Mouse (Mus musculus) R1 (cell line): ENCODE measurements at regions not wholly inside any gene's neighbourhood (a gene's known extent, or its start where the extent isn't known, plus 50 kb on each side); places are given as distances from the start of the nearest gene placed in this dataset.

ENCODE experiments used
- DNase-seq: peaks from one replicate; pipeline ENCODE4 v3.0.0-alpha.2; 2018; ENCODE audit warnings: low read depth, low spot score

- no peak for DNase-seq
These were observed 1418.7 kb downstream of the Cdh11 start for GRCm38 (mm10) chr8:101366722-101367121.

GRCm38 (mm10) chr8:101350848-101351247 lies 1434.6 kb downstream of the Cdh11 start:
- DNase-seq, result no peak

GRCm38 (mm10) chr8:101349736-101350135 lies 1435.7 kb downstream of the Cdh11 start:
- peak; percentile 3 for DNase-seq

GRCm38 (mm10) chr8:101329290-101329689 lies 1456.2 kb downstream of the Cdh11 start:
- no peak for DNase-seq

- DNase-seq, result no peak
These were observed 1456.7 kb downstream of the Cdh11 start for GRCm38 (mm10) chr8:101328780-101329179.

- no peak for DNase-seq
These were observed 1486.9 kb downstream of the Cdh11 start for GRCm38 (mm10) chr8:101298571-101298970.

GRCm38 (mm10) chr8:101290031-101290430 lies 1495.4 kb downstream of the Cdh11 start:
- DNase-seq, result no peak

GRCm38 (mm10) chr8:101242632-101243031 lies 1542.8 kb downstream of the Cdh11 start:
- DNase-seq, result no peak

- DNase-seq, result no peak
These were observed 1543.6 kb downstream of the Cdh11 start for GRCm38 (mm10) chr8:101241854-101242253.

- DNase-seq, result no peak
These were observed 1587.5 kb downstream of the Cdh11 start for GRCm38 (mm10) chr8:101197986-101198385.

GRCm38 (mm10) chr8:101196740-101197139 lies 1588.7 kb downstream of the Cdh11 start:
- no peak for DNase-seq

- DNase-seq, result no peak
These were observed 1596.9 kb downstream of the Cdh11 start for GRCm38 (mm10) chr8:101188566-101188965.

GRCm38 (mm10) chr8:101154923-101155322 lies 1630.5 kb downstream of the Cdh11 start:
- peak; percentile 20 for DNase-seq
